Mouse (Mus musculus): Measurements from ENCODE around the gene Thsd1.

- TF ChIP-seq POLR2A (IDR thresholded peaks at IDR 0.05; ENCODE audit: insufficient read depth, low read depth, low read length) (peak; percentile 52; the same call in 1 of the 2 replicates), CTCF (IDR thresholded peaks at IDR 0.05) (peak; percentile 96), EP300 (IDR thresholded peaks at IDR 0.05; ENCODE audit: insufficient read depth, low read depth, low read length) (no peak)
Observed at GRCm38 (mm10) chr8:22192660-22193431, 34.3 kb upstream of the Thsd1 start, which contains the start of gene Vps36.
